Mouse (Mus musculus): Measurements from ENCODE around the gene Cilp2. TPM values are rescaled to one million over a fixed set of nuclear protein-coding genes. Genes with fewer than 3 reads are reported as not detected.

Gene Cilp2
- polyA plus RNA-seq, 1 experiment from 2014 or later, result 3.5 TPM

DNA sequence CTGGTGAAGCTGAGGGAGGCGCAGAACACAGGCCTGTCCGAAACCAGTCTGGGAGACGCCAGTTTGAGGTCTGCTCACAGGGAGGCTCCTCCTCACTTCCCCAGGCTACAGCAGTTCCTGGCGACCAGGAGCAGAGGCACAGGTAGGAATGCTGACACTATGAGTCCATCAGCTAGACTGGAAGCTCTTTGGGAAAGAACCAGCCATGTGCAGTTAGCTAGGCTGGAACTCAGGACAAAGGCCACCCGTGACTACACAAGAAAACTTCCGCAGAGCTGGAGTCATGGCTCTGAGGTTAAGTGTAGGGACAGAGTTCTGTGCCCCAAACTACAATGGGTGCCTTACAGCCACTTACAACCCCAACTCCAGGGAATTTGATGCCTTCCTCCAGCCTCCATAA, 10.4 kb upstream of the Cilp2 start:
- H3K36me3 ChIP-seq, result peaks cover 31% of the 10 kb centered on the region
- H3K9ac ChIP-seq, result no peak overlapping the region
- H3K27ac ChIP-seq, result no peak overlapping the region
- no peaks in the 10 kb centered on the region for H3K27me3 ChIP-seq
- H3K4me2 ChIP-seq, result no peak overlapping the region
- H3K4me3 ChIP-seq, result no peak overlapping the region
- no peak for ATAC-seq (ENCODE audit: low FRiP score)
- 90% methylated on average over 6 of the region's 6 CpGs for WGBS
- peaks cover 89% of the 10 kb centered on the region for H3K4me1 ChIP-seq (replicated peaks)
- H3K9me3 ChIP-seq, result no peaks in the 10 kb centered on the region

DNA sequence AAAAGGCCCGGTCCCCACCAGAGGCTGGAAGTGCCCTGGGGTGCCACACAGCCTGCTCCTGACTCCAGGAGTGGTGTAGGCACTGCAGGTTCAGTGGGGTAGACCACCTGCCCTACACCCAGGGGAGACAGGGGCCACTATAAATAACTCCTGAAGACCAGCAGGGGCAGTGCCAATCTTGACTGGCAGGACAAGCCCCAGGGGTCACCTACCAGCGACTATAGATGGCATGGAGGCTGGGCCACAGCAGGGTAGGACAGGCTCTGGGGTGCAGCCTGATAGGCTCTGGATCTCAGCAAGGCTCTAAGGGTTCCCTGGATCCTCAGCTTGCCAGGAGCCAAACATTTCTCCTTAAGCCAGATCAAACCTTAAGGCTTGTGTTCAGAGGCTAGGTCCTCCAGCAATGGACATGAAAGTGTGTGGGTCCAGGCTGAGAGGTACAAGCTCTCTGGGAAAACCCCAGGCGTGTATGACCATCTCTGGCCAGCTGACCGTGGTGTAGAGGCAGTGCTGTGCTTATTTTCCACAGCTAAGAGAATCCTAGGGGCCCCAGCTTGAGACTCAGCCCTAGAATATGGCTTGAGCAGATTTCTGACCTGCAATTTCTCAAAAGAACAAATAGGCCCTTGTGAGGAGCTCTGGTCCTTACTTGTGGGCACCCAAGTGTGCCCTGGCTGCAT, 8.4 kb upstream of the Cilp2 start:
- no peak for ATAC-seq (ENCODE audit: low FRiP score)
- Histone ChIP-seq H3K4me2 (no peak overlapping the region), H3K4me3 (no peak overlapping the region), H3K9me3 (no peaks in the 10 kb centered on the region), H3K36me3 (peaks cover 38% of the 10 kb centered on the region), H3K27ac (no peak overlapping the region), H3K4me1 (replicated peaks) (peaks cover 86% of the 10 kb centered on the region), H3K27me3 (peaks cover 5% of the 10 kb centered on the region; the same call in 1 of the 2 replicates), H3K9ac (peak overlapping the region; percentile 14)
- WGBS, result 73% methylated on average over 4 of the region's 4 CpGs

DNA sequence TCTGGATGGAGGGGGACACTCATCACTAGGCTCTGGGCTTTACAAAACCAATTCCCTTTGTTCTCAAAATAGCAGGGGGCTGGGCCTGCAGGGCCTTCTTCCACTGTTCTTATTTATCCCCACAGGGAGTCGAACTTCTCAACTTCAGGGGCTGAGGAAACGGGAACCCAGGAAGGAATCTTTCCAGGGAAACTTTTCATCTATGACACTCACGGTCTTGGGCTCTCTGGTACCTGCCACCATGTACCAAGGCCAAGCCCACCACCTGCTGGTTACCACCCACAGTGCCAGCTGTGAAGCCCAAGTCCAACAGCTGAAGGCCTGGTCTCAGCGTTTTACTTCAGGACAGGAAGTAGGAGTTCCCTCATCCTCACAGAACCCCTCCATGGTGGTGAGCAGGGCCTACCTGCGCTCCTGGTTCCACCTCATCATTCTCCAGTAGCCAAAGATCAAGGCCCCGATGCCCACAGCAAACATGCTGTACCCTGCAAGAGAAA, 7.4 kb upstream of the Cilp2 start:
- no peak overlapping the region for H3K4me2 ChIP-seq
- H3K9me3 ChIP-seq, result no peaks in the 10 kb centered on the region
- no peak overlapping the region for H3K4me3 ChIP-seq
- peaks cover 78% of the 10 kb centered on the region for H3K4me1 ChIP-seq (replicated peaks)
- WGBS, result 45% methylated on average over 6 of the region's 6 CpGs
- peaks cover 16% of the 10 kb centered on the region for H3K27me3 ChIP-seq
- peak overlapping the region; percentile 9; the same call in 1 of the 2 replicates for H3K9ac ChIP-seq
- no peak for ATAC-seq (ENCODE audit: low FRiP score)
- H3K27ac ChIP-seq, result no peak overlapping the region
- H3K36me3 ChIP-seq, result peaks cover 38% of the 10 kb centered on the region

DNA sequence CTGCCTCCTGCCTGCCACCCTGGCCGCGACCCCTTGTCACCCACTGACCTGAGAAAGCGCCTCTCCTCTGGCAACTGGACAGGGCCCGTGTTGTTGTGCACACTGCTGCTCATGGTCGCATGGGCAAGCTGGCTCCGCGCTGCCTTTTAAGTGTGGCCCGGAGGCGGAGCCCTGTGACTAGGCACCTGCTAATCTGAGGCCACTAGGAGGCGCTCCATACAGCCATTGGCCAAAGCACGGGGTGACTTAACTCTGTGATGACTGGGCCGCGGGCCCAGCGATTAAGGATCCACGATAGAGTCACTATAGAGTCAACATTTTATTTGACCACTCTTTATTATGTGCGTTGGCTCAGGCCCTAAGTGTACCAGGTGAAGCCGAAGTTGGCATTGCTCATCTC, 6.4 kb upstream of the Cilp2 start:
- Histone ChIP-seq H3K9ac (no peak overlapping the region), H3K4me2 (no peak overlapping the region), H3K27ac (no peak overlapping the region), H3K36me3 (peaks cover 38% of the 10 kb centered on the region), H3K9me3 (no peaks in the 10 kb centered on the region), H3K27me3 (peaks cover 26% of the 10 kb centered on the region), H3K4me1 (replicated peaks) (peaks cover 74% of the 10 kb centered on the region), H3K4me3 (no peak overlapping the region)
- WGBS, result 33% methylated on average over 17 of the region's 17 CpGs
- ATAC-seq (ENCODE audit: low FRiP score), result no peak

DNA sequence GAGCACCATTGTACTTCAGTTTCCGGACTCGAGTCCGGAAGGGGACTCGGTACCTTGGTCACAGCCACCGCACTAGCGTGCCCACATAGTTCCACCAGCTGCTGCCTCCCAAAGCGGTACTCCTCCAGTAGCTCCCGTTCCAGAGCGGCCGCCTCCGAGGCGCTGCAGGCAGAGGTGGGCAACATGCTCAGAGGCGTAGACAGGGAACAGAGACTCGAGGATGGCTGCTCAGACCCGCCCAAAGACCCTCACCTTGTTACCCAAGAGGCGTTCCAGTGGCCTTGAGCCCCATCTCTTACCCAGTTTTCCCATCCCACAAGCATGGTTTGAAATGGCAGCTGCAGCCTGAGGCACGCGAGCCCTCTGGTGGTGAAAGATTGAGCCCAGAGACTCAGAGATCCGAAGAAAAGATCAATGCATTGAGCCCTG, 3.3 kb upstream of the Cilp2 start:
- peaks cover 69% of the 10 kb centered on the region for H3K4me1 ChIP-seq (replicated peaks)

DNA sequence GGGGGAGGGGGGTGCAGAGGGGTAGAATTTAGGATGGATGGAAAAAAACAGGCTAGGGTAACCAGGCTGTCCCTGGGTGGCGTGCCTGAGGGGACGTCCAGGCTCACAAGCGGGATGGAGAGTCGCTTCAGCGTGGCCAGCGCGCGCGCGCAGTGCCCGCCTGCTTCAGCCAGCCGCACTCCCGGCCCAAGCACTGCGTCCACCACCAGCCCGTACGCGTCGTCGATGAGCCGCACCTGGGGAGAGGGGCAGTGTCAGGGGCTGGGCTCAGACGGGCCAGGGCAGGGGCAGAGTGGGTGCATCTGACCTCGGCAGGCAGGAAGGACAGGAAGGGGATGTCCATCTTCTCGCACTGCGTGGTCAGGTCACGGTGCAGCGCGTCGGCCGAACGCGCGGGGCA, 1.4 kb upstream of the Cilp2 start:
- Histone ChIP-seq H3K9ac (peak overlapping the region; percentile 46; the same call in 1 of the 2 replicates), H3K4me2 (peak overlapping the region; percentile 48), H3K27me3 (peaks cover 75% of the 10 kb centered on the region), H3K9me3 (no peaks in the 10 kb centered on the region), H3K4me1 (replicated peaks) (peaks cover 52% of the 10 kb centered on the region), H3K27ac (no peak overlapping the region), H3K4me3 (peak overlapping the region; percentile 27), H3K36me3 (peaks cover 17% of the 10 kb centered on the region)
- WGBS, result 3% methylated on average over 32 of the region's 32 CpGs
- ATAC-seq (ENCODE audit: low FRiP score), result no peak

More for the DNA sequence above, 3.3 kb upstream of the Cilp2 start:
- Histone ChIP-seq H3K27me3 (peaks cover 56% of the 10 kb centered on the region), H3K9ac (peak overlapping the region; percentile 55), H3K4me3 (peak overlapping the region; percentile 3; the same call in 1 of the 2 replicates), H3K9me3 (no peaks in the 10 kb centered on the region), H3K4me2 (peak overlapping the region; percentile 6; the same call in 1 of the 2 replicates), H3K27ac (no peak overlapping the region), H3K36me3 (peaks cover 22% of the 10 kb centered on the region)
- 42% methylated on average over 19 of the region's 19 CpGs for WGBS
- ATAC-seq (ENCODE audit: low FRiP score), result no peak

DNA sequence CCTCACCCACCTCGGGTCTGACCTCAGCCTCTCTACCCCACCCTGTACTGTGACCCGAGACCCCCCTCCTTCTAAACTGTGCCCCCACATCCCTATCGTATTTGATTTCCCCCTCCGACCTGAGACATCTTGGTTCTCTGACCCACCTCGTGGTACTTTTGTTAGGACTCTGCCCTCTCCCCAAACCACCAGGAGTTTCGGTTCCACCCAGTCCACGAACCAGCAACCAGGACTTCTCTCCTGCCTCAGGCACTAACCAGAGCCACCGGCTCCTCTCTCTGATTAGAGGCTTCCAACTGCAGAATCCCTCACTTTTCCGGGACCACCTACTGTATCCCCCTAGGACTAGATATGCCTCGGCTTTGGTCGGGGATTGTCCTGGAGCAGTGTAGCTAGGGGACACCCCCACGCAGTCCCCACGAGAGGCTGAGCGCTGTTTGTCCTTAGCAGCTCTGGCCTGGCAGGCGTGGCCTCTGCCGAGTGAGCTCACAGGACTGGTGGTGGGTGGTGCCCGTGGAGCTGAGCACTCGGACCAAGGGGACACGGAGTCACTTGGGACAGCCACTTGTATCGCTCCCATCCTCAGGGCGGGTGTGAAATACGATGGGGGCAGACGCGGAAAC, 868 bp upstream of the Cilp2 start:
- no peaks in the 10 kb centered on the region for H3K9me3 ChIP-seq
- peak overlapping the region; percentile 59 for H3K9ac ChIP-seq
- no peak for ATAC-seq (ENCODE audit: low FRiP score)
- H3K4me2 ChIP-seq, result peak overlapping the region; percentile 48
- H3K4me1 ChIP-seq (replicated peaks), result peaks cover 47% of the 10 kb centered on the region
- WGBS, result 6% methylated on average over 24 of the region's 24 CpGs
- H3K4me3 ChIP-seq, result peak overlapping the region; percentile 27
- H3K27me3 ChIP-seq, result peaks cover 81% of the 10 kb centered on the region
- H3K27ac ChIP-seq, result no peak overlapping the region
- peaks cover 11% of the 10 kb centered on the region for H3K36me3 ChIP-seq

DNA sequence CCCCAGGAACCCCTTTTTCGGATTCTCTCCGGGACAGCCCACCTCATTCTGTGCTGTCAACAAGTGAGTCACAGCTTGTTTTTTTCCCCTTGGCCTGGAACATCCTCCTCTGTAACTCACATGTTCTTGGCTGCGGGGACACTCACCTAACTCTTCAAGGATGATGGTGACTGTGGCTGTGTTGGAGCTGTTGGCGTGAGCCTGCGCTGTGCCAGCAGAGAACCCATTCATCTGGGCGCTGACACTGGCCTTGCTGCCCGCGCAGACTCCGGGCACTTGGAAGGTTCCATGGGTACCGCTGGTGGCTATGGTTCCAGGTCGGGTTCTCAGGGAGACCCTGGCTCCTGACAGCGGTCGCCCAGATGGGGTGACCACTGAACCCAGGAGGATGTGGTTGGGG, 3.3 kb downstream of the Cilp2 start:
- Histone ChIP-seq H3K4me2 (no peak overlapping the region), H3K9ac (no peak overlapping the region), H3K9me3 (no peaks in the 10 kb centered on the region), H3K27me3 (peaks cover 100% of the 10 kb centered on the region), H3K4me3 (no peak overlapping the region), H3K4me1 (replicated peaks) (peaks cover 55% of the 10 kb centered on the region), H3K36me3 (no peaks in the 10 kb centered on the region), H3K27ac (no peak overlapping the region)
- WGBS, result 51% methylated on average over 13 of the region's 13 CpGs
- no peak for ATAC-seq (ENCODE audit: low FRiP score)

DNA sequence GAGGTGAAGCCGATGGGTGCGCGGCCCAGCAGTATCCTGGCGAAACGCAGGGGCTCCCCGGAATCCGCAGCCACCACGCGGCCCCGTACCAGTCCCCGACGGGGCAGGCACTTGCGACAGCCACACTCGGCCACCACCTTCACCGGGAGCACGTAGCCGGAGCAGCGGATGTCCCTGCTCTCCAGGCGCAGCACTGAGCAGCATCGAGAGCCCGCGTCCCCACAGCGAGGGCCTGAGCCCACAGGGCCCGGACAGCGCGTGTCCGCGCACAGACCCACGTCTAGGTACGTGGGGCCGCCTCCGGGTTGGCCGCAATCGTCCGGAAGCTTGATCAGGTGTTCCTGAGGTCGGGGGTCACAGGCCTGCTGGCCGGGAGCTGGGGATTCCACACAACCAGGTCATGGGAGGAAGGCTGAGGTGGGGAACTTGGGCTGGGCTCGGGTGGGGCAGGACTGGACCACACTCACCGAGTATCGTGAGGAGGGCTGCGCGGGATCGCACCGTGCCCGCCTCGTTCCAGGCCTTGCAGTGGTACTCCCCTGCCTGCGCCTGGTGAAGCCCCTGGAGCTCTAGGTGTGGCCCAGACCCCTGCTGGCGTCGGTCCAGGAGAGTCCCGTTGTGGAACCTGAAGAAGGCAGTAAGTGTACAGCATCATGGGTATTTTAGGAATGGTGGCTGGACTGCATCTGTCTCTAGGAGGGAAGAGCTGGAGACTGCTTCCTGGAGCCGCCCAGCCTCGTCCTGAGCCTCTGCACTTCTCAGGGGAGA, 4.5 kb downstream of the Cilp2 start:
- H3K4me1 ChIP-seq (replicated peaks), result peaks cover 47% of the 10 kb centered on the region
- WGBS, result 10% methylated on average over 51 of the region's 52 CpGs
- peak; percentile 5; the same call in 1 of the 2 replicates for ATAC-seq (ENCODE audit: low FRiP score)

DNA sequence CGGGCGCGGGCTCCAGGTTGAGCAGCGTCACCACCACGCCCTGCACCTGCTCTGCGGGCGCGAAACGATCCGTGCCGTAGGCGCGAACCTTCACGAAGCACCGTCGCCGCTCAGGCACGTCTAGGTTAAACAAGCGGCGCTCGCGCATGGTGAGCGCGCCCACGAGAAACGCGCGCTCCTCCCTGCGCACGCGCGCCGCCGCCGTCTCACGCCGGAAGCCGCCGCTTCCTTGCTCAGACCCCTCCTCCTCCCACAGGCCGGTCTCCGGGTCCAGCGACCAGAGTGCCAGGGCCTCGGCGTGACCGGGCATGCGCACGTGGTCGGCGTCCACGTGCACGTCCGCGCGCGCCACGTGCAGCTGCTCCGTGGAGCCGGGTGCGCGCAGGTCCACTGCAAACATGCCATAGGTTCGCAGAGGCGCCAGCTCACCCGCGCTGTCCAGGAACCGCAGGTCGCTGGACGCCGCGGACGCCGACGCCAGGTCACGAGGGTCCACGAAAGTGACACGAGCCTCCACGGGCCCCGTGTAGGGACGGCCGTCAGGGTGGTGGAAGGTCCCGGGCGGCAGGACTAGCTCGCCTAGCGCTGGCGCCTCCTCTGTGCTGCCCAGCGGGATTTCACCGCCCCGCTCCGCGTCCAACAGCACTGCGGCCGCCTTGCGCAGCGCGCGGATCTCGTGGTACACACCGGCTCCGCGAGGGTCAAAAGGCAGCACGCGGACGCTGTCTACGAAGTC, 5.3 kb downstream of the Cilp2 start:
- 4% methylated on average over 102 of the region's 103 CpGs for WGBS
- peak; percentile 60 for ATAC-seq (ENCODE audit: low FRiP score)
- Histone ChIP-seq H3K27me3 (peaks cover 97% of the 10 kb centered on the region), H3K9ac (peak overlapping the region; percentile 62), H3K9me3 (no peaks in the 10 kb centered on the region), H3K4me2 (peak overlapping the region; percentile 54), H3K4me1 (replicated peaks) (peaks cover 39% of the 10 kb centered on the region), H3K4me3 (peak overlapping the region; percentile 44), H3K36me3 (no peaks in the 10 kb centered on the region), H3K27ac (no peak overlapping the region)

More for the DNA sequence above, 4.5 kb downstream of the Cilp2 start:
- Histone ChIP-seq H3K36me3 (no peaks in the 10 kb centered on the region), H3K27me3 (peaks cover 98% of the 10 kb centered on the region), H3K9ac (no peak overlapping the region), H3K4me2 (peak overlapping the region; percentile 54), H3K4me3 (peak overlapping the region; percentile 44), H3K27ac (no peak overlapping the region), H3K9me3 (no peaks in the 10 kb centered on the region)

DNA sequence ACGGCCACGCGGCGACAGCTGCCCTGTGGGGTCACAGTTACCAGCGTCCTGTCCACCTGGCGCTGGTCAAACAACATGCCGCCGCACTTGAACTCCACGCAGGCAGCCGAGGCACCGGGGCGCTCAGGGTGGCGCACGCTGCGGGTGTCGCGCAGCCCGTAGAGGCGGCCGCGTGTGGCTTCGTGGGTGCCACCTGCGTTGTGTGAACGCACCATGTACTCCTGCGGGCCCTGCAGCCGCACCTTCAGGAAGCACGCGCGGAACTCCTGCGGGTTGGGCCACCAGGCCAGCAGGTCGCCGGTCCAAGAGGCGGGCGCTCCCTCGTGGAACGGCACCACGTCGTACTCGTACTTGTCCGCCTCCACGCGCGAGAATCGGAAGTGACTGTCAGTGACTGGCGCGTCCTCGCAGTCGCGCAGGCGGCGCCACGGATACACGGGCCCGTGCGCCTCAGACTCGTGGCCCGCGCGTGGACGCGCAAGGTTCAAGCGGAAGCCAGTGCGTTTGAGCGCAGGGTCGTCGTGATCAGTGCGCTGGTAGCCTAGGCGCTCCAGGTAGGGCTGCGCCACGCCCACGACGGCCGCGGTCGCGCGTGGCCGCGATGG, 6.1 kb downstream of the Cilp2 start:
- Histone ChIP-seq H3K4me1 (replicated peaks) (peaks cover 31% of the 10 kb centered on the region), H3K9ac (peak overlapping the region; percentile 62; the same call in 1 of the 2 replicates), H3K4me3 (peak overlapping the region; percentile 44), H3K27me3 (peaks cover 95% of the 10 kb centered on the region), H3K27ac (no peak overlapping the region), H3K36me3 (no peaks in the 10 kb centered on the region), H3K9me3 (no peaks in the 10 kb centered on the region), H3K4me2 (peak overlapping the region; percentile 54)
- peak; percentile 8 for ATAC-seq (ENCODE audit: low FRiP score)
- WGBS, result 22% methylated on average over 79 of the region's 79 CpGs

All from hindbrain, embryonic 13.5 days (tissue).